Comparison of ENCODE assay signal across 9 mouse cellular contexts in the genomic region with DNA sequence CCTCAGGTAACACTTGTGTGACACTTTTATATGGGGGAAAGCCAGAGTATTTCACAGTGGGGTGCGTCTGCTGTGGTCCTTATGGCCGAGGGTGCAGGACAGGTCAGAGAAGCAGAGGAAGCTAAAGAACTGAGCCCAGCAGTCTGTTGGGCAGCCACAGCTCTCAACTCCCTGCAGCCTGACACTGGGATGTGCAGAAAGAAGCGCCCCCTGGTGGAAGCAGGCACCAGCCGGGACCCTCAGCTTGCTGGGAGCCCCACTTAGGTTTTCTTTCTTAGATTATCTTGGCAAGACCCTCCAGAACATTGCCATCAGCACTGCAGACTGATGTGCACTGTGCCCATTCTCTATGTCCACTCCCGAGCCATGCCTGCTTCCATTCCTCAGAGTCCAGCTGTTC. TPM values are rescaled to one million over a fixed set of nuclear protein-coding genes. Genes with fewer than 3 reads are reported as not detected.
DNase-seq lines count a peak whose midpoint lies in the region; ATAC-seq lines count a peak whose summit lies in the region.
"Had no signal": no experiment of that assay in that cellular context is flagged by ENCODE, and none has a peak within 500 bp of the region (broad histone marks: within the 10 kb centered on the region; RNA-seq: fewer than 3 reads in every experiment).

No protein-coding gene starts in this region.

- intact Hi-C loops in gastrocnemius, postnatal 14 days (cut with DNase I; ENCODE audit: low total_unique reads) = loop anchor here (5.0 kb wide), 1 partner anchor 286 kb away; no protein-coding TSS in a partner anchor

- no peak overlapping the region for H3K4me2 ChIP-seq in midbrain, embryonic 13.5 days (replicated peaks)
- H3K4me2 ChIP-seq in midbrain, embryonic 11.5 days = no peak overlapping the region
- H3K4me2 ChIP-seq: heart, embryonic 15.5 days had no signal

- peak; percentile 28; the same call in 1 of the 2 replicates for ATAC-seq in midbrain, embryonic 13.5 days
- no peak for ATAC-seq in midbrain, embryonic 11.5 days (ENCODE audit: low FRiP score)

- H3K27ac ChIP-seq in midbrain, embryonic 13.5 days = no peak overlapping the region
- no peak overlapping the region for H3K27ac ChIP-seq in midbrain, embryonic 11.5 days (ENCODE audit: low read depth, low read length)
- H3K27ac ChIP-seq: heart, embryonic 15.5 days had no signal

- no peak overlapping the region for H3K4me3 ChIP-seq in midbrain, embryonic 13.5 days (replicated peaks)
- H3K4me3 ChIP-seq in midbrain, embryonic 11.5 days (ENCODE audit: low read depth, low read length) = no peak overlapping the region
- H3K4me3 ChIP-seq: heart, embryonic 15.5 days had no signal

- peak; percentile 37 for DNase-seq in gastrocnemius, postnatal 14 days
- no peak for DNase-seq in gastrocnemius, adult 8-10 months (ENCODE audit: low spot score in 2 of 2)
- DNase-seq in midbrain, embryonic 11.5 days (ENCODE audit: low spot score, missing footprints) = no peak
- peak; percentile 54 to 55 for DNase-seq in adrenal gland, postnatal 36 days
- DNase-seq in lung, postnatal 36 days = peak; percentile 58
- DNase-seq in ovary, postnatal 36 days (ENCODE audit: low spot score) = no peak
- no peak for DNase-seq in cerebellum, adult 9-10 months

- H3K9ac ChIP-seq in midbrain, embryonic 13.5 days (replicated peaks) = no peak overlapping the region
- H3K9ac ChIP-seq in midbrain, embryonic 11.5 days (ENCODE audit: low read length) = no peak overlapping the region
- H3K9ac ChIP-seq: heart, embryonic 15.5 days had no signal

- WGBS in midbrain, embryonic 13.5 days = 57% methylated on average over 5 of the region's 5 CpGs
- 62% methylated on average over 5 of the region's 5 CpGs for WGBS in midbrain, embryonic 11.5 days

- H3K36me3 ChIP-seq in midbrain, embryonic 13.5 days = no peaks in the 10 kb centered on the region
- H3K36me3 ChIP-seq in midbrain, embryonic 11.5 days (ENCODE audit: control insufficient read depth, insufficient read depth, low read length) = no peaks in the 10 kb centered on the region; the same call in 1 of the 2 replicates
- H3K36me3 ChIP-seq: heart, embryonic 15.5 days had no signal

- H3K27me3 ChIP-seq in midbrain, embryonic 13.5 days = no peaks in the 10 kb centered on the region
- no peaks in the 10 kb centered on the region for H3K27me3 ChIP-seq in midbrain, embryonic 11.5 days (ENCODE audit: control insufficient read depth, insufficient read depth, low read length)
- H3K27me3 ChIP-seq: heart, embryonic 15.5 days had no signal

- no peaks in the 10 kb centered on the region for H3K9me3 ChIP-seq in midbrain, embryonic 13.5 days
- no peaks in the 10 kb centered on the region for H3K9me3 ChIP-seq in midbrain, embryonic 11.5 days (ENCODE audit: control insufficient read depth, low read length)
- H3K9me3 ChIP-seq: heart, embryonic 15.5 days had no signal

- H3K4me1 ChIP-seq in midbrain, embryonic 13.5 days (replicated peaks) = peaks cover 14% of the 10 kb centered on the region
- H3K4me1 ChIP-seq in midbrain, embryonic 11.5 days (ENCODE audit: control insufficient read depth, insufficient read depth, low read length) = peaks cover 4% of the 10 kb centered on the region; the same call in 1 of the 2 replicates

RNA-seq across cellular contexts. Expression of a gene that starts 19.6 kb away (rescaled TPM):
- total RNA-seq in gastrocnemius, postnatal 14 days (2021) = 1 to 10 TPM; 7.6 to 8.4 TPM
- total RNA-seq in gastrocnemius, adult 8-10 months (2022) = 1 to 10 TPM; 6.1 to 6.6 (median 6.2) TPM
- polyA plus RNA-seq in midbrain, embryonic 13.5 days (2015; fragmentation: Nextera tagmentation; extraction: Ambion mirVana) = 23.0 and 25.0 TPM in 2 replicates
- 27.3 and 29.2 TPM in 2 replicates for polyA plus RNA-seq in midbrain, embryonic 11.5 days (2014; fragmentation: Nextera tagmentation; extraction: Ambion mirVana)
- 10 to 100 TPM; 20.6 to 26.0 TPM for total RNA-seq in adrenal gland, postnatal 36 days (2021)

Comparison
In these comparisons a context has a peak if more than half of its experiments do, and no peak if none do; other contexts are left out.
1. DNase-seq: peak in gastrocnemius, postnatal 14 days (single experiment), adrenal gland, postnatal 36 days (2 of 2) and lung, postnatal 36 days (single experiment); none in gastrocnemius, adult 8-10 months (0 of 2), midbrain, embryonic 11.5 days (single experiment), ovary, postnatal 36 days (single experiment) and cerebellum, adult 9-10 months (single experiment).